Mouse (Mus musculus): ENCODE data around the gene Tmem63a. TPM values are rescaled to one million over a fixed set of nuclear protein-coding genes. Genes with fewer than 3 reads are reported as not detected.

Gene Tmem63a
- polyA plus RNA-seq, 1 experiment from 2014 or later: 6.1 TPM

- Histone ChIP-seq H3K9ac (ENCODE audit: low read length) (no peak overlapping the region), H3K4me1 (ENCODE audit: control insufficient read depth, insufficient read depth, low read length) (peaks cover 14% of the 10 kb centered on the region), H3K4me2 (ENCODE audit: low read depth, severe bottlenecking) (no peak overlapping the region), H3K36me3 (ENCODE audit: control insufficient read depth, insufficient read depth, low read length) (no peaks in the 10 kb centered on the region), H3K27ac (replicated peaks; ENCODE audit: low read depth, low read length) (no peak overlapping the region), H3K27me3 (ENCODE audit: control insufficient read depth, insufficient read depth, low read length) (peaks cover 19% of the 10 kb centered on the region), H3K9me3 (ENCODE audit: control insufficient read depth, low read length) (no peaks in the 10 kb centered on the region), H3K4me3 (ENCODE audit: low read depth, low read length) (no peak overlapping the region)
- DNase-seq (ENCODE audit: low spot score) (no peak), ATAC-seq (ENCODE audit: insufficient number of reproducible peaks, low FRiP score, low TSS enrichment, low read depth) (no peak)
- WGBS: 62% methylated on average over 1 of the region's 1 CpGs
Observed at GRCm38 (mm10) chr1:180943896-180944295, 1.8 kb downstream of the Tmem63a start.

- 76% methylated on average over 4 of the region's 4 CpGs for WGBS
- no peak overlapping the region for H3K9ac ChIP-seq (ENCODE audit: low read length)
- peaks cover 14% of the 10 kb centered on the region for H3K4me1 ChIP-seq (ENCODE audit: control insufficient read depth, insufficient read depth, low read length)
- ATAC-seq (ENCODE audit: insufficient number of reproducible peaks, low FRiP score, low TSS enrichment, low read depth) (no peak), DNase-seq (ENCODE audit: low spot score) (no peak)
- no peak overlapping the region for H3K4me2 ChIP-seq (ENCODE audit: low read depth, severe bottlenecking)
- H3K36me3 ChIP-seq (ENCODE audit: control insufficient read depth, insufficient read depth, low read length): no peaks in the 10 kb centered on the region
- peaks cover 19% of the 10 kb centered on the region for H3K27me3 ChIP-seq (ENCODE audit: control insufficient read depth, insufficient read depth, low read length)
- H3K4me3 ChIP-seq (ENCODE audit: low read depth, low read length): no peak overlapping the region
- H3K27ac ChIP-seq (replicated peaks; ENCODE audit: low read depth, low read length): peak overlapping the region; percentile 76
- H3K9me3 ChIP-seq (ENCODE audit: control insufficient read depth, low read length): no peaks in the 10 kb centered on the region
Observed at GRCm38 (mm10) chr1:180944553-180944952, 2.4 kb downstream of the Tmem63a start.

GRCm38 (mm10) chr1:180945001-180945980 is 3.1 kb downstream of the Tmem63a start:
- Histone ChIP-seq H3K27ac (replicated peaks; ENCODE audit: low read depth, low read length) (peak overlapping the region; percentile 76), H3K27me3 (ENCODE audit: control insufficient read depth, insufficient read depth, low read length) (peaks cover 19% of the 10 kb centered on the region), H3K4me2 (ENCODE audit: low read depth, severe bottlenecking) (peak overlapping the region; percentile 31; the same call in 1 of the 2 replicates), H3K36me3 (ENCODE audit: control insufficient read depth, insufficient read depth, low read length) (no peaks in the 10 kb centered on the region), H3K9ac (ENCODE audit: low read length) (no peak overlapping the region; the same call in 1 of the 2 replicates), H3K4me1 (ENCODE audit: control insufficient read depth, insufficient read depth, low read length) (peaks cover 14% of the 10 kb centered on the region), H3K4me3 (ENCODE audit: low read depth, low read length) (peak overlapping the region; percentile 1; the same call in 1 of the 2 replicates), H3K9me3 (ENCODE audit: control insufficient read depth, low read length) (no peaks in the 10 kb centered on the region)
- 27% methylated on average over 20 of the region's 20 CpGs for WGBS
- DNase-seq (ENCODE audit: low spot score): peak; percentile 78
- ATAC-seq (ENCODE audit: insufficient number of reproducible peaks, low FRiP score, low TSS enrichment, low read depth): peak; percentile 90

- Histone ChIP-seq H3K36me3 (ENCODE audit: control insufficient read depth, insufficient read depth, low read length) (no peaks in the 10 kb centered on the region), H3K9me3 (ENCODE audit: control insufficient read depth, low read length) (no peaks in the 10 kb centered on the region), H3K4me3 (ENCODE audit: low read depth, low read length) (no peak overlapping the region), H3K4me1 (ENCODE audit: control insufficient read depth, insufficient read depth, low read length) (peaks cover 11% of the 10 kb centered on the region), H3K9ac (ENCODE audit: low read length) (no peak overlapping the region), H3K27ac (replicated peaks; ENCODE audit: low read depth, low read length) (no peak overlapping the region), H3K27me3 (ENCODE audit: control insufficient read depth, insufficient read depth, low read length) (peaks cover 13% of the 10 kb centered on the region), H3K4me2 (ENCODE audit: low read depth, severe bottlenecking) (no peak overlapping the region)
- no peak for DNase-seq (ENCODE audit: low spot score)
- WGBS: 90% methylated on average over 6 of the region's 6 CpGs
- ATAC-seq (ENCODE audit: insufficient number of reproducible peaks, low FRiP score, low TSS enrichment, low read depth): no peak
Observed at GRCm38 (mm10) chr1:180946448-180946847, 4.3 kb downstream of the Tmem63a start.

GRCm38 (mm10) chr1:180952085-180952746 is 10.1 kb downstream of the Tmem63a start:
- Histone ChIP-seq H3K4me2 (ENCODE audit: low read depth, severe bottlenecking) (no peak overlapping the region), H3K27me3 (ENCODE audit: control insufficient read depth, insufficient read depth, low read length) (no peaks in the 10 kb centered on the region), H3K4me1 (ENCODE audit: control insufficient read depth, insufficient read depth, low read length) (peaks cover 6% of the 10 kb centered on the region; the same call in 1 of the 2 replicates), H3K27ac (replicated peaks; ENCODE audit: low read depth, low read length) (no peak overlapping the region), H3K4me3 (ENCODE audit: low read depth, low read length) (no peak overlapping the region), H3K9me3 (ENCODE audit: control insufficient read depth, low read length) (no peaks in the 10 kb centered on the region), H3K9ac (ENCODE audit: low read length) (no peak overlapping the region), H3K36me3 (ENCODE audit: control insufficient read depth, insufficient read depth, low read length) (no peaks in the 10 kb centered on the region)
- WGBS: 79% methylated on average over 6 of the region's 6 CpGs
- DNase-seq (ENCODE audit: low spot score): no peak
- ATAC-seq (ENCODE audit: insufficient number of reproducible peaks, low FRiP score, low TSS enrichment, low read depth): no peak

GRCm38 (mm10) chr1:180952808-180953207 is 10.7 kb downstream of the Tmem63a start:
- Histone ChIP-seq H3K36me3 (ENCODE audit: control insufficient read depth, insufficient read depth, low read length) (0 out of 2 replicates have a peak, but pooled peaks cover 2% of the 10 kb centered on the region), H3K27me3 (ENCODE audit: control insufficient read depth, insufficient read depth, low read length) (no peaks in the 10 kb centered on the region), H3K4me3 (ENCODE audit: low read depth, low read length) (no peak overlapping the region), H3K4me1 (ENCODE audit: control insufficient read depth, insufficient read depth, low read length) (peaks cover 6% of the 10 kb centered on the region; the same call in 1 of the 2 replicates), H3K4me2 (ENCODE audit: low read depth, severe bottlenecking) (no peak overlapping the region), H3K9ac (ENCODE audit: low read length) (no peak overlapping the region), H3K9me3 (ENCODE audit: control insufficient read depth, low read length) (no peaks in the 10 kb centered on the region), H3K27ac (replicated peaks; ENCODE audit: low read depth, low read length) (no peak overlapping the region)
- DNase-seq (ENCODE audit: low spot score) (no peak), ATAC-seq (ENCODE audit: insufficient number of reproducible peaks, low FRiP score, low TSS enrichment, low read depth) (no peak)
- WGBS: 85% methylated on average over 5 of the region's 5 CpGs

- Histone ChIP-seq H3K27me3 (ENCODE audit: control insufficient read depth, insufficient read depth, low read length) (no peaks in the 10 kb centered on the region), H3K9ac (ENCODE audit: low read length) (no peak overlapping the region), H3K36me3 (ENCODE audit: control insufficient read depth, insufficient read depth, low read length) (0 out of 2 replicates have a peak, but pooled peaks cover 2% of the 10 kb centered on the region), H3K27ac (replicated peaks; ENCODE audit: low read depth, low read length) (no peak overlapping the region), H3K4me2 (ENCODE audit: low read depth, severe bottlenecking) (no peak overlapping the region), H3K4me1 (ENCODE audit: control insufficient read depth, insufficient read depth, low read length) (peaks cover 6% of the 10 kb centered on the region; the same call in 1 of the 2 replicates), H3K9me3 (ENCODE audit: control insufficient read depth, low read length) (no peaks in the 10 kb centered on the region), H3K4me3 (ENCODE audit: low read depth, low read length) (no peak overlapping the region)
- WGBS: 87% methylated on average over 8 of the region's 8 CpGs
- DNase-seq (ENCODE audit: low spot score) (no peak), ATAC-seq (ENCODE audit: insufficient number of reproducible peaks, low FRiP score, low TSS enrichment, low read depth) (no peak)
Observed at GRCm38 (mm10) chr1:180956401-180956800, 14.3 kb downstream of the Tmem63a start.

- H3K4me1 ChIP-seq (ENCODE audit: control insufficient read depth, insufficient read depth, low read length): peaks cover 6% of the 10 kb centered on the region; the same call in 1 of the 2 replicates
- no peak overlapping the region for H3K4me2 ChIP-seq (ENCODE audit: low read depth, severe bottlenecking)
- no peaks in the 10 kb centered on the region for H3K27me3 ChIP-seq (ENCODE audit: control insufficient read depth, insufficient read depth, low read length)
- no peak for ATAC-seq (ENCODE audit: insufficient number of reproducible peaks, low FRiP score, low TSS enrichment, low read depth)
- H3K4me3 ChIP-seq (ENCODE audit: low read depth, low read length): no peak overlapping the region
- H3K36me3 ChIP-seq (ENCODE audit: control insufficient read depth, insufficient read depth, low read length): 0 out of 2 replicates have a peak, but pooled peaks cover 2% of the 10 kb centered on the region
- H3K27ac ChIP-seq (replicated peaks; ENCODE audit: low read depth, low read length): no peak overlapping the region
- WGBS: 86% methylated on average over 8 of the region's 8 CpGs
- no peak overlapping the region for H3K9ac ChIP-seq (ENCODE audit: low read length)
- no peaks in the 10 kb centered on the region for H3K9me3 ChIP-seq (ENCODE audit: control insufficient read depth, low read length)
- DNase-seq (ENCODE audit: low spot score): no peak
Observed at GRCm38 (mm10) chr1:180956973-180957381, 14.8 kb downstream of the Tmem63a start.

Measured in limb, embryonic 11.5 days (tissue).